Mouse (Mus musculus) mouse embryonic stem cell (cell line): ENCODE data around the gene Olfr10.

ENCODE experiments used
- in situ Hi-C, 2 experiments: fragments of 300-500 bp; cut with MboI; formaldehyde crosslinking; loops; 1 replicate in 1 of 2; 3 replicates in 1 of 2; pipeline ENCODE4 v1.14.3; 2019 to 2020; ENCODE audit warnings: low sequenced_read_pairs in 2 of 2, low pct_unique_long_range_greater_than_20kb in 1 of 2, mixed read lengths in 1 of 2; ENCODE audit not compliant: unreplicated experiment in 1 of 2

Olfr10 gene

GRCm38 (mm10) chr11:49304441-49304840 lies at the start of gene Olfr10:
Olfr10 (plus strand) TSS chr11:49304741.
- in situ Hi-C loops = no loop called here

- in situ Hi-C loops = loop anchor here (25.0 kb wide), 1 partner anchor 397 kb away; the partner anchor contains the start of gene Irgm1 (in 2 of the 2)
Measured at GRCm38 (mm10) chr11:49259296-49259695, 45.2 kb upstream of the Olfr10 start.

DNA sequence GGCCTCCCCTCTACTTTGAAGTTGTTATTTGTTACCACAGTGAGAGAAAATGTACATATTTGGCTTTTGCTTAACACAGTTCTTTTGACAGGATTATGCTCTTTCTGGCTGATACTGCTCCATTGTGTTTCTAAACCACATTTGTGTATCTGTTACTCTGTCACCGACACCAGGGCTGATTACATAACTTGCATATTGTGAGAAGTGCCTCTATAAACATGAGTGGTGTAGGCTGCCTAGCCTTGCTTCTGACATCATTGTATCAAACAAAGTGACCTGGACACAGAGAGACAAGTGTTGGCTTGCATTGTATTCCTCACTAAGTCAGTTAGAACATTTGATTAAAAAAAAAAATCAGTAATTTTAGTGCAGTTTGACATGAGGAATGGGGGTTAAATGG lies 44.7 kb upstream of the Olfr10 start:
- in situ Hi-C loops = loop anchor here (25.0 kb wide), 1 partner anchor 398 kb away; the partner anchor contains the start of gene Irgm1 (in 2 of the 2)

GRCm38 (mm10) chr11:49260598-49261312 lies 43.8 kb upstream of the Olfr10 start:
- in situ Hi-C loops = loop anchor here (25.0 kb wide), 1 partner anchor 398 kb away; the partner anchor contains the start of gene Irgm1 (in 2 of the 2)

GRCm38 (mm10) chr11:49261313-49261855 lies 43.2 kb upstream of the Olfr10 start:
- in situ Hi-C loops = loop anchor here (25.0 kb wide), 1 partner anchor 399 kb away; the partner anchor contains the start of gene Irgm1 (in 2 of the 2)

DNA sequence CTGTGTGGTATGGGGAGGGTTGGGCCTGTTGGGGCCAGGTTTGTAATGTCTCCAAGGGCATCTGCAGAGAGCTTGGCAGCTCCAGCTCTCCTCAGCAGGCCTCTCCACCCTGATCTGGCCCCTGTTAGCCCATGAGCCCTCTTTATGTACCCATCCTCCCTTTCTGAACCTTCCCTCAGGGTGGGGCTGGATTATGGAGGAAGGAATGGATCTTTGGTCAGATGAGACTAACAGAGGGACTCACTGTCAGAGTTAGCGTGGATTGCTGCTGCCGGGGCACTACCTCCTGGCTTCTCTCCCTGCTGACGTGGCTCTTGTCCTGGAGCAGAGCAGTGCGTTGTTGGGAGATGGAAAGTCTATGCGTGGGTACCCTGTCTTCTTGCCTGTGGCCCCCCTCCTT lies 42.3 kb upstream of the Olfr10 start:
- in situ Hi-C loops = loop anchor here (25.0 kb wide), 1 partner anchor 400 kb away; the partner anchor contains the start of gene Irgm1 (in 2 of the 2)

DNA sequence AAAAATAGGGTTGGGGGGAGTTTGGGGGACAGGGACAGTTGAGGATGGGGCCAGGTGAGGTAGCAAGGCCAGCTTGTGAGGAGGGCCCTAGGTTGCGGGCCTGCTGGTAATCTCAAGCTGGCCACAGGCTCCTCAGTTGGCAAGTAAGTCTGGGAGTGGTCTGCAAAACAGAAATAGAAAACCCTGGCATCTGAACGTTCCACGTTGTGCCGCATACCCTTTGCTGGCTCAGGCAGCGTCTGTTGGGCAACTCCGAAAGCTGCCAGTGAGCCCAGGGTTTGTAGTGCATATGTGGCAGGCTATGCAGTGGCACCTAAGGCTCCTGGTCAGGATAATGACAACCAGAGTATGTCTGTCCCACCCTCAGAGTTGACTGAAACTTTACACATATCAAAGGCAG lies 41.4 kb upstream of the Olfr10 start:
- in situ Hi-C loops = loop anchor here (25.0 kb wide), 1 partner anchor 401 kb away; the partner anchor contains the start of gene Irgm1 (in 2 of the 2)

DNA sequence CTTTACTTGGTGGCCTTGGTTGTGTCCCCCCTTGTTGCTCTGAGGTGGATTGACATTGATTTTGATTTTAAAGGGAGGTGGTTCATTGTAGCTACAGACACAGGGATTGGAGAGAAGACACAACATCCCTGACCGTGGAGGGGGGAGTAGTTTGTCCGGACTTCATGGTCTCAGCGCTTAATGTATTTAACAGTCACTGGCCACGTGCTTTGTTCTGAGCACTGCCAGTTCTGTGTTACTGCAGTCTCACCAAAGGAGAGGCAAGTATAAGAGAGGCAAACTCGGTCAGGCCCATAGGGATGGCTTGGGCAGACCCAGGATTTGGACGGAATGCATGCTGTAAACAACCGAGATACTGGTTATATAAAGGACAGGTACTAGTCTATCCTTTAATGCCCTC lies 40.5 kb upstream of the Olfr10 start:
- in situ Hi-C loops = loop anchor here (25.0 kb wide), 1 partner anchor 402 kb away; the partner anchor contains the start of gene Irgm1 (in 2 of the 2)

GRCm38 (mm10) chr11:49264622-49265021 lies 39.9 kb upstream of the Olfr10 start:
- in situ Hi-C loops = loop anchor here (25.0 kb wide), 1 partner anchor 402 kb away; the partner anchor contains the start of gene Irgm1 (in 2 of the 2)

GRCm38 (mm10) chr11:49265101-49265500 lies 39.4 kb upstream of the Olfr10 start:
- in situ Hi-C loops = loop anchor here (25.0 kb wide), 1 partner anchor 403 kb away; the partner anchor contains the start of gene Irgm1 (in 2 of the 2)

GRCm38 (mm10) chr11:49266671-49267070 lies 37.9 kb upstream of the Olfr10 start:
- in situ Hi-C loops = loop anchor here (25.0 kb wide), 1 partner anchor 404 kb away; the partner anchor contains the start of gene Irgm1 (in 2 of the 2)

GRCm38 (mm10) chr11:49267316-49267715 lies 37.2 kb upstream of the Olfr10 start:
- in situ Hi-C loops = loop anchor here (25.0 kb wide), 1 partner anchor 405 kb away; the partner anchor contains the start of gene Irgm1 (in 2 of the 2)

GRCm38 (mm10) chr11:49267970-49268579 lies 36.5 kb upstream of the Olfr10 start:
- in situ Hi-C loops = loop anchor here (25.0 kb wide), 1 partner anchor 406 kb away; the partner anchor contains the start of gene Irgm1 (in 2 of the 2)

DNA sequence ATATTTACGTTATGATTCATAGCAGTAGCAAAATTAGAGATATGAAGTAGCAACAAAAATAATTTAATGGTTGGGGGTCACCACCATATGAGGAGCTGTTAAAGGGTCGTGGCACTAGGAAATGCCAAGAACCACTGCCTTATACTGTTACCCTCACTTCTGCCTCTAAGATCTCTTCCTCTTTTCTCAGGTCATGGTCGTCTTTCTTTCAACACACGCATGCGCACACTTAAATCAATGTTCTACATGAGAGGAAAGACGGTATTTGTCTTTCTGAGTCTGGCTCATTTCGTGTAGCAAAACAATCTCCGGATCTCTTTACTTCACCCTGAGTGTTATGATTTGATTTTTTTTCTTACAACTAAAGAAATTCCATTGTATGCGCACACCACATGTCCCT lies 34.8 kb upstream of the Olfr10 start:
- in situ Hi-C loops = loop anchor here (5.0 to 25.0 kb wide), 2 partner anchors 82 to 407 kb away; partner anchors contain the start of genes Irgm1 (in 2 of the 2) and Btnl9 (in 1 of the 2)

- in situ Hi-C loops = loop anchor here (5.0 to 25.0 kb wide), 2 partner anchors 83 to 408 kb away; partner anchors contain the start of genes Irgm1 (in 2 of the 2) and Btnl9 (in 1 of the 2)
Measured at GRCm38 (mm10) chr11:49270368-49270767, 34.2 kb upstream of the Olfr10 start.

- in situ Hi-C loops = loop anchor here (5.0 to 25.0 kb wide), 2 partner anchors 84 to 409 kb away; partner anchors contain the start of genes Irgm1 (in 2 of the 2) and Btnl9 (in 1 of the 2)
Measured at GRCm38 (mm10) chr11:49271334-49271733, 33.2 kb upstream of the Olfr10 start.

DNA sequence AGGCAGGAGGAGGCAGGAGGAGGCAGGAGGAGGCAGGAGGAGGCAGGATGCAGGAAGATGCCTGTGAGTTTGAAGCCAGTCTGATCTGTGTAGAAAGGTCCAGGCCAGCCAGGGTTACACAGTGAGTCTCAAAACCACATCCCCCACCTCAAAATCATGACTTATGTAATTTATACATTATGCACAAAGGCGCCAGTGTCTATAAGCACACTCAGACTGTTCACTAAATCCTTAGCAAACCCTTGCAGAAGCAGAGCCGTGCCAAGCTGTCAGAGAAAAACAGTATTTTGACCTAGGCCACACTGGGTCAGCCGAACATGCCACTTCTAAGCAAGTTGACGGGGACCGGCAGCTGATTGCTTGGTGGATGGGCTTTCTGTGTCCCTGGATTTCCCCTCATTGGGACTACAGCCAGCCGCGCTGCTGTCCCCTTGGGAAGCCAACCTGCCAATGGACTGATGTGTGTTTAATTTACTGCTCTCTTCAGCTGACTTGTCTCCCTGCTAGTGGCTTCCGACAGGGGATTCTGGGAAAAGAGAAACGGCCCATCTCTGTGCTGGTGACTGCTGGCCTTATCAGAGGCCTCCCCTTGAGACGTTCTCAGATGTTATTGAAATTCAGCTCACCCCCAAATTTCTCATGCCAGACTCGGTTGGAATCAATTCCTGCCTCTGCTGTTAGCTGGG lies 30.6 kb upstream of the Olfr10 start:
- in situ Hi-C loops = loop anchor here (5.0 to 25.0 kb wide), 2 partner anchors 87 to 412 kb away; partner anchors contain the start of genes Irgm1 (in 2 of the 2) and Btnl9 (in 1 of the 2)

GRCm38 (mm10) chr11:49278222-49278621 lies 26.3 kb upstream of the Olfr10 start, which contains the start of gene Olfr1393:
Olfr1393 (plus strand) TSS chr11:49278304.
- in situ Hi-C loops = no loop called here
